Mouse (Mus musculus): Measurements from ENCODE around the gene Wwox.

DNA sequence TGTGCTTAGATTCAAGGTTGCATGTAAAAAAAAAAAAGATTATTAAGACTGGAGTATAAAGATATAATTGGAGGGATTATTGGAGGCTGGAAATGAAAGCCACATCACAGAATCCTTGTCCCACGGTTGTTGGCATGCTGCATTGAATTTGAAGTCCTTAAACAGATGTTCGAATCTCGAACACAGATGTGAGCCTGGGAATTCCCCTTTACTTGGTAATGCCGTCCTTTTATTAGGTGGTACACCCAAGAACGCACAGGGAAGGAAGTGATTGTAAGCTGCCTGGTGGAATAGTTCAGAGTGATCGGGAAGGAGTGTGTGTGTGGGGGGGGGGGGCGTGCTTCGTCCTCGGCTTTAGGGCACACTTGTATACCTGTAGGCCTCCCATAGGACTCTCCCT lies 187.4 kb downstream of the Wwox start:
- TF ChIP-seq SMC3 (IDR thresholded peaks at IDR 0.05; ENCODE audit: low read depth, low read length) (no peak), CTCF (IDR thresholded peaks at IDR 0.05 in 2 of 3, conservative IDR thresholded peaks at IDR 0.05 in 1 of 3; ENCODE audit: control insufficient read depth in 1 of 3, insufficient read depth in 1 of 3, low read depth in 2 of 3, low read length in 3 of 3, poor library complexity in 1 of 3, severe bottlenecking in 1 of 3) (no peak), EP300 (IDR thresholded peaks at IDR 0.05; ENCODE audit: low read depth in 1 of 2, low read length in 2 of 2) (no peak), TAL1 (IDR thresholded peaks at IDR 0.05; ENCODE audit: low read length) (no peak), MEF2A (IDR thresholded peaks at IDR 0.05; ENCODE audit: extremely low read depth, insufficient replicate concordance, low read depth, low read length, poor library complexity, severe bottlenecking) (no peak), USF1 (IDR thresholded peaks at IDR 0.05; ENCODE audit: low read depth, low read length) (no peak), POLR2A (IDR thresholded peaks at IDR 0.05; ENCODE audit: control insufficient read depth in 1 of 2, insufficient read depth in 1 of 2, low read depth in 1 of 2, low read length in 2 of 2, poor library complexity in 1 of 2) (no peak)
